Mouse (Mus musculus) G1E-ER4 (cell line): ENCODE measurements at regions not wholly inside any gene's neighbourhood (a gene's known extent, or its start where the extent isn't known, plus 50 kb on each side); places are given as distances from the start of the nearest gene placed in this dataset.

ENCODE experiments used
- GATA1 ChIP-seq: IDR thresholded peaks from one replicate; pipeline ENCODE4 v1.8.0; 2012; ENCODE audit warnings: low read length, inconsistent platforms

DNA sequence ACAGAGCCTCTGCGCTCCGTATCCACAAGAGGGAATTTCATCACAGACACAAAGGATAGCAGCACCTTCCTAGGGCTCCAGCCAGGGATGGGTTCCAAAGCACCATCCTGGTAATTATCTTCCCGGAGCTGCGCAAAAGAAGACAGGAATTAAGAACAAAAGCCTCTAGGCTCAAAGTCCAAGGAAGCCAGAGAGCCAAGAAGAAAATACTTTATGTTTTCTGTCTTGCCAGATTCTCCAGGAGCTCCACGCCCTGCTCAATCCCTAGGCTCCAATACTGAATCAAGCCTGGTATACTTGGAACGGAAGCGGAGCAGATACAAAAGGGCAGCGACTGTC, 54.4 kb downstream of the Irf2bpl start:
- no peak for TF ChIP-seq GATA1

DNA sequence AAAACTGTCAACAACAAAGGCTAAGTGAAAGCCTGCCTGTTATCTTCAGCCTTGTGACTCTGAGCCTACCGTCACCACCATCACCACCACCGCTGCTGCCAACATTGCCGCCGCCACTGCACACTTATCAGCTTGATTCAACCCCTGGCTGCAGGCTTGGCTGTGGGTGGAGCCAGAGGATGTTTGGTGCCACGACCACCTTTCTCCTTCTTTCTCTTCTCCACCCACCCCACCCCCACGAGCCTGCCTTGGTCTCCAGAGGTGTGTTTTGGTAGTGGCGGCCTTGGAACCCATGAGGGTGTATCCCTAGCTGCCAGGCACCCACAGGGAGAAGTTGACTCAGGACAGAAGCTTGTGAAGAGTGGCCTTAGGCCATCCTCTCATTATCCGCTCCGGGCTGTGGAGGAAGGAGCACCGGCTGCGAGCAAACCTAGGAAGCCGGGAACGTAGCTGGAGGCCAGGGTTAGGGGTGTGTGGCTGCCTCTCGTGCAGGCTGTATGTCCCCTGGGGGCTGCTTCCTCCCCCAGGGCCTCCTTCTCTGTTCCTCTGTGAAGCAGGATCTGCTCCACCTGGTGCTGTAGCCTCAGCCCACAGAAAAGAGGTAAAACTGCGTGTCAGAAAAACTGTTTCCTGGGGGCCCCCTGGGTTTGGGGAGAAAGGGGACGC, 54.9 kb downstream of the Irf2bpl start:
- TF ChIP-seq GATA1, result no peak

- no peak for TF ChIP-seq GATA1
Observed at GRCm38 (mm10) chr12:86827241-86827606, 57.4 kb downstream of the Irf2bpl start.

GRCm38 (mm10) chr12:86826420-86827240, 58.0 kb downstream of the Irf2bpl start:
- TF ChIP-seq GATA1, result no peak

- no peak for TF ChIP-seq GATA1
Observed at GRCm38 (mm10) chr12:86825584-86826419, 58.8 kb downstream of the Irf2bpl start.

DNA sequence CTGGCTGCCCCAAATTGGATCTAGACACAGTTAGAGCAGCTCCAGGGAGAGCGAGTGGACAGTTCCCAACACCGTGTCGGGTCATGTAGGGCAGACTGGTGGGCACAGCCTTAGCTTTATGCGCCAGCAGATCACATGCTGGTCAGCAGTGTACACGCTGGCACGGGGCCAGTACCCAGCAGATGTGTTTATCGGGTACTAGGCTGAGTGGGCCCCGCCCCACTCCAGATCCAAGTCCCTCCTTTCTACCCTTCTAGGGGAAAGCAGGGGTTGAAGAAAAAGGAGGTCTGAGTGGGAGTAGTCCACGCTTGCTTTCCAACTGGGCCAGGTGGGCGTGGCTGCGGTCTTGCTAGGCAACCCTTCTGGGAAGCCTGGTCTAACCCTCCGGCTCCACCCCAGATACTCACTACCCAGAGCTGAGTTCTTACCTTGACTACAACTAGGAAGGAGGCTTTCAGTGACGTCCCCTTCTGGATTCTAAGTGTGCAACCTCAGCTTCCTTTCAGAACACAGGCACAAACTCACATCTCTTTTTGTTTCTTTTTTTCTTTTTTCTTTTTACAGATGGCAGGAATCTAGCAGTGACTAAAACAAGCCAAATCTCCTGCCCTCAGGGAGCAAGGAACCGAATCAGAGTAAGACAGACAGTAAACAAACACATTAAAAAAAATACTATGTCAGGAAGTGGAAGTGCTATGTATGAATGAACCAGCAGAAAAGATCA, 59.6 kb downstream of the Irf2bpl start:
- TF ChIP-seq GATA1, result no peak

DNA sequence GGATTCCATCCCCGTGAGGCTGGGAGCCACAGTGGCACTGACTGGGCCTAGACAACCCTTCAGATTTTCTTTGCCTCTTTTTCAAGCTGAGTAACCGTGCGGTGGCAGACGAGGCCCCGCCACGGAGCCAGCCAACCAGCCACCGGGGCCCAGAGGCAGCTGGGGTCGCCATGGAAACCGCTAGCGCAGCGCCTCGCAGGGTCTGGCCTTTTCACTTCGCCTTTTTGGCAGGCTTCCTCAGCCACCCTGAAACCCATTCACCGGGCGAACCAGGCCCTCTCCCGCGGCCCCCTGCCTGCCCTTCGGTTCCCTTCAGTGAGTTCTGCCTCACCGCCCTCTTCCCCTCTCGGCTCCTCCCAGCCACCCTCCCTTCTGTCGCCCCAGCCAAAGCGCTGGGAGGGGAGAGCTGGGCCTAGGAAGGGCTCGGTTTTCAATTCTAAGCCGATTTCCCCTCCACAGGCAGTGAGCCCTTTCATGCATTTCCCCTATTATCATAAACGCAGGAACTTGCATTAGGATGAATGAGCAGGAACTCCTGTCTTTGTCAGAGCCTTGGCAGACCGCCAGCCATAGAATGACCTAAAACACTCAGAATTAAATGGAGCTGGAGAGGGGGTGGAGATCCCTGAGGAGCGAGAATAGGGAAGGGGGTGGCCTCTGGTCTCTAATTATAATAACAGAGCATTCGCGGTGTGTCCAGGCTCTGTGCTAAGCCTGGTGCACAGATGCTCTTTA, 60.6 kb downstream of the Irf2bpl start:
- no peak for TF ChIP-seq GATA1

DNA sequence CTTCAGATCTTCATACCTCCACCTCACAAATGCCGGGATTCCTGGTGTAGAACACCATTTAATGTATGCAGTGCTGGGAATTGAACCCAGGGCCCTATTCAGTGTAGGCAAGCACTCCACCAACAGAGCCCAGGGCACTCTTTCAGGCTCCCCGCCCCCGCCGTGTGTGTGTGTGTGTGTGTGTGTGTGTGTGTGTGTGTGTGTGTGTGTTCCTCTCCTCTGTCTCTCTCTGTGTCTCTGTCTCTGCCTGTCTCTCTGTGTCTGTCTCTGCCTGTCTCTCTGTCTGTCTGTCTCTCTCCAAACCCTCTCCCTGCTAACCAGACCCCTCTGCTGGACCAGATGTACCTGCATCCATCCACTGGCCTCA, 61.1 kb downstream of the Irf2bpl start:
- no peak for TF ChIP-seq GATA1

DNA sequence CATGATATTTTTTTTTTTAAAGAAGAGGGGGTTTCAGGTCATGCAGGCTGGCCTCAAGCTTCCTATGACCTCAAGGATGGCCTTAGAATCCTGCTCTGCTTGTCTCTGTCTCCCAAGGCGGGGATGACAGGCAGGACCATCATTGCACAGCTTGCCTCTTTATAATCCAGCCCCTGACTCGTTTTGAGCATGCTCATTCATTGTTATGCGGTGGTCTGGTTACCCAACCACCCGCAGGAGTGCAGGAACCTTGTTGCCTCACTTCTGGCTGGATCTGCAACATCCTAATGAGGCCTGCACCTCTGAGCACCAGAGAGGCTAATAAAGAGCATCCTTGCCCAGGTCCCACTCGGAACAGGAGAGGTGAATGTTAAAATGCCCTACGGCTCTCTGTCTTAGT, 63.4 kb downstream of the Irf2bpl start:
- TF ChIP-seq GATA1, result no peak

- no peak for TF ChIP-seq GATA1
Observed at GRCm38 (mm10) chr12:86819568-86819967, 65.0 kb downstream of the Irf2bpl start.

DNA sequence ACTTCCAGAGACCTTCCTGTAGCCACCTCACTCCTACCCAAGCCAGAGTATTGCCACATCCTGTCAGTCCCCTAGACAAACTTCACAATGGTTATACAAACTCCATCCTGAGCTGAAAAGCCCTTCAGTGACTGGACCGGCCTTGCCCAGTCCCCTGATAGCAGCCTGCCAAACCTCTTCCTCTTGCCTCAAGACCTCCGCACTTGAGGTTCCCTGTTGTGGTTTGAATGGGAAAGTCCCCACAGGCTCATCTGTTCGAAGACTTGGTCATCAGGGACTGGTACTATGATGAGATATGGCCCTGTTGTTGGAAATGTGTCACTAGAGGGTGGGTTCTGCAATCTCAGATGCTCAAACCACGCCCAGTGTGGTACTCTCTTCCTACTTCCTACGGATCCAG, 65.4 kb downstream of the Irf2bpl start:
- TF ChIP-seq GATA1, result no peak

- no peak for TF ChIP-seq GATA1
Observed at GRCm38 (mm10) chr12:86818201-86818600, 66.4 kb downstream of the Irf2bpl start.

GRCm38 (mm10) chr12:86816702-86817610, 67.6 kb downstream of the Irf2bpl start:
- no peak for TF ChIP-seq GATA1

GRCm38 (mm10) chr12:86816171-86816701, 68.4 kb downstream of the Irf2bpl start:
- peak; percentile 66 for TF ChIP-seq GATA1
